Mouse (Mus musculus) granulocyte monocyte progenitor cell, adult 5-6 weeks (primary cell): ENCODE data around the gene Hlx. TPM values are rescaled to one million over a fixed set of nuclear protein-coding genes. Genes with fewer than 3 reads are reported as not detected.
A peak's percentile ranks its signal among the peaks of the same experiment; 100 is the strongest.

Source experiments
- ATAC-seq: replicated peaks from 2 replicates; pipeline ENCODE4 v1.8.0; 2016; ENCODE audit warnings: mild to moderate bottlenecking, moderate TSS enrichment, inconsistent platforms; ENCODE audit not compliant: poor library complexity, severe bottlenecking
- total RNA-seq, 2 experiments: library from RNA; stranded (forward) in 1 of 2; stranded (reverse) in 1 of 2; fragments of 200-712, 200-1000 nt in 1 of 2; fragments of >200 nt in 1 of 2; fragmentation: Nextera tagmentation in 1 of 2; gene quantifications; 2 replicates each; pipeline ENCODE4 v1.2.3; 2014 to 2017

Gene Hlx
- total RNA-seq, 2 experiments from 2014 or later, result 6.4 to 10.5 TPM

- ATAC-seq, result no peak
These were observed 14.7 kb downstream of the Hlx start for GRCm38 (mm10) chr1:184717691-184718200.

- ATAC-seq, result no peak
These were observed 15.3 kb downstream of the Hlx start for GRCm38 (mm10) chr1:184717016-184717568.

GRCm38 (mm10) chr1:184716117-184716516 is 16.3 kb downstream of the Hlx start:
- peak; percentile 47 for ATAC-seq

GRCm38 (mm10) chr1:184715693-184716092 is 16.7 kb downstream of the Hlx start:
- ATAC-seq, result no peak

- no peak for ATAC-seq
These were observed 17.9 kb downstream of the Hlx start for GRCm38 (mm10) chr1:184714515-184714914.

- no peak for ATAC-seq
These were observed 18.7 kb downstream of the Hlx start for GRCm38 (mm10) chr1:184713716-184714115.

- ATAC-seq, result no peak
These were observed 24.7 kb downstream of the Hlx start for GRCm38 (mm10) chr1:184707532-184708248.

GRCm38 (mm10) chr1:184704901-184705300 is 27.5 kb downstream of the Hlx start:
- no peak for ATAC-seq

GRCm38 (mm10) chr1:184699295-184699694 is 33.1 kb downstream of the Hlx start:
- ATAC-seq, result no peak

- ATAC-seq, result no peak; the same call in 1 of the 2 replicates
These were observed 37.0 kb downstream of the Hlx start for GRCm38 (mm10) chr1:184695451-184695850.

GRCm38 (mm10) chr1:184692204-184692904 is 40.1 kb downstream of the Hlx start:
- ATAC-seq, result no peak

- no peak for ATAC-seq
These were observed 41.2 kb downstream of the Hlx start for GRCm38 (mm10) chr1:184691240-184691639.

- no peak for ATAC-seq
These were observed 44.4 kb downstream of the Hlx start for GRCm38 (mm10) chr1:184688026-184688425.

GRCm38 (mm10) chr1:184687512-184687911 is 44.9 kb downstream of the Hlx start:
- no peak for ATAC-seq

- peak; percentile 99 for ATAC-seq
These were observed 48.9 kb downstream of the Hlx start for GRCm38 (mm10) chr1:184683541-184683940.

GRCm38 (mm10) chr1:184679416-184679965 is 52.9 kb downstream of the Hlx start:
- ATAC-seq, result no peak

GRCm38 (mm10) chr1:184677641-184678040 is 54.8 kb downstream of the Hlx start:
- no peak for ATAC-seq
